Mouse (Mus musculus) spleen, adult 12 weeks (tissue): ENCODE measurements around the gene Gjd3.
A peak's percentile ranks its signal among the peaks of the same experiment; 100 is the strongest.

Source experiments
- DNase-seq: peaks from one replicate; pipeline ENCODE4 v3.0.0; 2022; ENCODE audit warnings: low spot score

Gene Gjd3

GRCm38 (mm10) chr11:98947969-98948569, 34.7 kb downstream of the Gjd3 start:
- no peak for DNase-seq

- no peak for DNase-seq
Observed at GRCm38 (mm10) chr11:98945605-98945977, 37.2 kb downstream of the Gjd3 start.

- DNase-seq: no peak
Observed at GRCm38 (mm10) chr11:98944897-98945604, 37.8 kb downstream of the Gjd3 start.

- no peak for DNase-seq
Observed at GRCm38 (mm10) chr11:98943741-98944461, 38.9 kb downstream of the Gjd3 start.

GRCm38 (mm10) chr11:98942923-98943641, 39.7 kb downstream of the Gjd3 start:
- DNase-seq: no peak

- DNase-seq: no peak
Observed at GRCm38 (mm10) chr11:98942555-98942922, 40.3 kb downstream of the Gjd3 start.

- peak; percentile 78 for DNase-seq
Observed at GRCm38 (mm10) chr11:98941826-98942550, 40.8 kb downstream of the Gjd3 start.

GRCm38 (mm10) chr11:98941341-98941825, 41.4 kb downstream of the Gjd3 start:
- no peak for DNase-seq

GRCm38 (mm10) chr11:98940776-98941175, 42.0 kb downstream of the Gjd3 start:
- DNase-seq: no peak

- no peak for DNase-seq
Observed at GRCm38 (mm10) chr11:98939953-98940641, 42.7 kb downstream of the Gjd3 start.

GRCm38 (mm10) chr11:98939084-98939952, 43.5 kb downstream of the Gjd3 start:
- no peak for DNase-seq

GRCm38 (mm10) chr11:98938701-98939083, 44.1 kb downstream of the Gjd3 start:
- no peak for DNase-seq

GRCm38 (mm10) chr11:98937914-98938694, 44.7 kb downstream of the Gjd3 start:
- no peak for DNase-seq

GRCm38 (mm10) chr11:98937410-98937913, 45.4 kb downstream of the Gjd3 start:
- DNase-seq: peak; percentile 59

- no peak for DNase-seq
Observed at GRCm38 (mm10) chr11:98936606-98937409, 46.0 kb downstream of the Gjd3 start.

- DNase-seq: no peak
Observed at GRCm38 (mm10) chr11:98936170-98936569, 46.6 kb downstream of the Gjd3 start.

GRCm38 (mm10) chr11:98935123-98935522, 47.7 kb downstream of the Gjd3 start:
- DNase-seq: no peak

- DNase-seq: no peak
Observed at GRCm38 (mm10) chr11:98934367-98934766, 48.4 kb downstream of the Gjd3 start.
